Mouse (Mus musculus) forebrain, postnatal 0 days (tissue): ENCODE measurements at regions not wholly inside any gene's neighbourhood (a gene's known extent, or its start where the extent isn't known, plus 50 kb on each side); places are given as distances from the start of the nearest gene placed in this dataset.

ENCODE experiments used
- ATAC-seq: fragments of 200-750 bp; cut with Nextera tagmentation; 2 replicates; pipeline ENCODE4 v1.8.0; 2017; ENCODE audit warnings: mild to moderate bottlenecking, moderate library complexity
- DNase-seq: peaks from one replicate; pipeline ENCODE4 v3.0.0-alpha.2; 2015
- H3K27ac ChIP-seq: fragments of 300-500 bp; sonication (generic); 2 replicates; pipeline ENCODE4 v1.5.1; 2014; ENCODE audit warnings: low read depth, mild to moderate bottlenecking, antibody characterized with exemption, low read length, moderate library complexity, mixed read lengths
- H3K27me3 ChIP-seq: fragments of 300-500 bp; sonication (generic); 2 replicates; pipeline ENCODE4 v1.6.1; 2014; ENCODE audit warnings: mild to moderate bottlenecking, low read length, mixed read lengths; ENCODE audit not compliant: insufficient read depth
- H3K36me3 ChIP-seq: fragments of 300-500 bp; sonication (generic); 2 replicates; pipeline ENCODE4 v1.6.1; 2014; ENCODE audit warnings: mild to moderate bottlenecking, moderate library complexity; ENCODE audit not compliant: insufficient read depth
- H3K4me1 ChIP-seq: fragments of 300-500 bp; sonication (generic); 2 replicates; pipeline ENCODE4 v1.6.1; 2014; ENCODE audit warnings: antibody characterized with exemption; ENCODE audit not compliant: insufficient read depth
- H3K4me2 ChIP-seq: fragments of 300-500 bp; sonication (generic); 2 replicates; pipeline ENCODE4 v1.6.1; 2014; ENCODE audit warnings: low read depth, mild to moderate bottlenecking, moderate library complexity
- H3K4me3 ChIP-seq: fragments of 300-500 bp; sonication (generic); 2 replicates; pipeline ENCODE4 v1.5.1; 2014; ENCODE audit warnings: low read depth, low read length, mixed read lengths
- H3K9ac ChIP-seq: fragments of 300-500 bp; sonication (generic); 2 replicates; pipeline ENCODE4 v1.6.1; 2014; ENCODE audit warnings: mild to moderate bottlenecking
- H3K9me3 ChIP-seq: fragments of 300-500 bp; sonication (generic); 2 replicates; pipeline ENCODE4 v1.6.1; 2016; ENCODE audit warnings: low read length
- CTCF ChIP-seq: sonication (generic); IDR thresholded peaks from 2 replicates; pipeline ENCODE4 v1.5.1; 2016; ENCODE audit warnings: antibody characterized with exemption, control low read depth, low read depth
- WGBS: fragments of 180-500 bp; shearing (Covaris S2); extraction: QIAGEN DNeasy Blood & Tissue Kit; methylation state at CpG from one replicate; pipeline ENCODE4 v1.1.7; 2014; 5-methylcytosine and 5-hydroxymethylcytosine counted together

DNA sequence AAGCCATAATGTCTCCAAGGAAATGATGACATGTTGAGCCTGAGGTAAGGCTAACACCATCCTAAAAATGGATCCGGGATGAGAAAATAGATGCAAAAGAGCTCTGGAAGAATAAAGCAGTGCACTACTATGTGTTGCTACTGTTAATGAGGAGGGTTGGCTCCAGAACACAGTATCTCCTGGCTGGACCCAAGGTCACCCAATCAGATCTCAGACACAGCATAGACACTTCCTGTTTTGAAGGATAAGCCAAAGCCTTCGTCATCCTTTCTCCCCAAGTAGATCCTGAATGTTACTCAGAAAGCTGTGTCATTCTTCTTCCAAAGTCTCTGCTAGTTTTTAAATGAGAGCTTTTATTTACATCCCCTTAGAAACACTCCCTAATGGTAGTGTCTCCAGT, 435.2 kb upstream of the Acvr2a start:
- H3K27me3 ChIP-seq = no peaks in the 10 kb centered on the region
- DNase-seq (no peak), ATAC-seq (no peak)
- H3K9ac ChIP-seq = no peak overlapping the region
- no peaks in the 10 kb centered on the region for H3K36me3 ChIP-seq
- H3K9me3 ChIP-seq = no peaks in the 10 kb centered on the region
- no peak overlapping the region for H3K4me3 ChIP-seq
- no peaks in the 10 kb centered on the region for H3K4me1 ChIP-seq
- H3K27ac ChIP-seq = no peak overlapping the region
- no peak for TF ChIP-seq CTCF
- H3K4me2 ChIP-seq = no peak overlapping the region
- WGBS = 87% methylated on average over 2 of the region's 2 CpGs

DNA sequence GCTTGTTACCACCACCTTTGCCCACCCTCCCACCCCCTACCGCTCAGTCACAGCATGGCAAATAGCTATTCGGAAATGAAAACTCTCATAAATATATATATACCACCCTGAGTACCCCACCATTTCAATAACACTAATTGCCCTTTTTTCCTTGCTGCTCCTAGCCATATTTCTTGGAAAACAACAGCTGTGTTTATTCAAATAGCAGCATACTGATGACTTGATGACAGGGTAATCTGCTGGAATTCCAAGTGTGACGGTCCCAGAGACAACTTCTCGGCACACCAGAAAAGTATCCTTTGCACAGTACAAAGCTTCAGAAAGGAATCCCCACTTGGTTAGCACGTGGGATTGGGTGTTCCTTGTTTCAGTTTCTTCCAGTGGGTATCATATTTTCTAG, 433.8 kb upstream of the Acvr2a start:
- H3K27ac ChIP-seq = no peak overlapping the region
- 53% methylated on average over 5 of the region's 5 CpGs for WGBS
- ATAC-seq = peak; percentile 51; the same call in 1 of the 2 replicates
- H3K36me3 ChIP-seq = no peaks in the 10 kb centered on the region
- no peak overlapping the region for H3K9ac ChIP-seq
- no peaks in the 10 kb centered on the region for H3K9me3 ChIP-seq
- no peak overlapping the region for H3K4me3 ChIP-seq
- H3K27me3 ChIP-seq = no peaks in the 10 kb centered on the region
- DNase-seq = peak; percentile 1
- H3K4me2 ChIP-seq = no peak overlapping the region
- H3K4me1 ChIP-seq = no peaks in the 10 kb centered on the region
- no peak for TF ChIP-seq CTCF

DNA sequence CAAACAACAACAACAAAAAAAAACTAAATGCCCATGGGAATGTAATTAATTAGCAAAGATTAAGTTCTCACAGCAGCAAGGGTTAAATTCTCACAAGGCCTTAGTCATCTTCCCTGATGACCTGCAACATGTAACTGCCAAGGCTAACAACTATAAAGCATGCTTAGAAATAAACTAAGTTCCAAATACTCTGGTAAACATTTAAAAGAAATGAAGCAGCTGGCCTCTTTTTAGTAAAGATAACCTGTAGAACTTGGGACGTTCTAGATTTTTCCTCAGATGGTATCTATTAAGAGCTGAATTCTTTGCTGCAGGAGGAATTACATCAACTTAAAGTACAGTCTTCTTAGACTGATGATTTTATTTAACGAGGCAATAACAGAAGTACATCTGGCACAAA, 433.1 kb upstream of the Acvr2a start:
- Histone ChIP-seq H3K27me3 (no peaks in the 10 kb centered on the region), H3K4me2 (no peak overlapping the region), H3K9ac (no peak overlapping the region), H3K4me3 (no peak overlapping the region), H3K27ac (no peak overlapping the region), H3K9me3 (no peaks in the 10 kb centered on the region), H3K36me3 (no peaks in the 10 kb centered on the region), H3K4me1 (no peaks in the 10 kb centered on the region)
- WGBS = 60% methylated on average over 2 of the region's 2 CpGs
- no peak for ATAC-seq
- no peak for DNase-seq
- no peak for TF ChIP-seq CTCF

DNA sequence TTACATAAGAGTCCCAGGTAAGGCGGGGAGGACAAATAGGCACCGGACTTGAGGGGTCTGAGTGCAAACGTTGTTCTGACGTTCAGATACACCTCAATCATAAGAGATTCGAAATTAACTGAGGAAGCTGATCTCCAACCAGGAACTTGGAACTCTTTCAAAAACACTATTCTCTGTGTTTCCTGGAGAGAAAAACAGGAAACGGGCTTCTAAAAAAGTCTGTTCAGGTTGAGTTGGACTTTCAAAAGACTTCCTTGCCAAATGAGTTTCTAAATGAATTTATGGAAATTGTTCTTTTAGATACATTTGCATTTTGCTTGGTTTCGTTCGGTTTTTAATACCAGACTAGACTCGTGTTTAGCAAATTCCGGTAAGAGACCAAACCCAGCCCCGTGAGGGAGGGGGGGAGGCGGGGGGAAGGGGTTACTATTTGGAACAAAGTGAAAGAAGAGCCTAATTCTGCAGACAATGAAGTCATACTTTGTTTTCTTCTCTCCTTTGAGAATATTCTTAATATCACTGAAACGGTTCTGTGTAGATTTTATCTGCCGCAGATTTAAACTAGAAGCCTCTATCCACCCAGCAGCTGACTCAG, 432.3 kb upstream of the Acvr2a start:
- H3K9ac ChIP-seq = no peak overlapping the region
- H3K4me2 ChIP-seq = no peak overlapping the region
- H3K27me3 ChIP-seq = no peaks in the 10 kb centered on the region
- ATAC-seq (no peak), DNase-seq (no peak)
- no peaks in the 10 kb centered on the region for H3K4me1 ChIP-seq
- TF ChIP-seq CTCF = no peak
- H3K4me3 ChIP-seq = no peak overlapping the region
- WGBS = 78% methylated on average over 14 of the region's 14 CpGs
- H3K36me3 ChIP-seq = no peaks in the 10 kb centered on the region
- no peaks in the 10 kb centered on the region for H3K9me3 ChIP-seq
- H3K27ac ChIP-seq = no peak overlapping the region

DNA sequence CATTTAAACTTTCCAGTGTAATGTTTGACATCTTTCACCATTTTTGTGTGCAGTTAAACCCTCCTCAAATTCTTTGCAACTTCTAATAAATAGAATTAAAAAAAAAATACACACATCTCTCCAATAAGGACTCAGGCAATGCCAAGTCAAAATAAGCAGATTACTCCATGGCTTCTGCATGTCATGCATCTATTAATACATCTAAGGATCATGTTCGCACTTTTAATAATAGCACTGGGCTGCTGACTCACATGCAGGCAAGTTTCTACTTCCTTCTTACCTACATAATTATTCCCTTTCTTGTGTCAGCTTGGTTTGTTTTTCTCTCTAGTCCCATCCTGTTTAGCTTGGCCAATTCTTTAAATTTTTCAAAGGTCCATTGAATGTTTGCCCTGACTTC, 415.4 kb upstream of the Acvr2a start:
- Histone ChIP-seq H3K4me3 (no peak overlapping the region), H3K27me3 (no peaks in the 10 kb centered on the region), H3K36me3 (no peaks in the 10 kb centered on the region), H3K9ac (no peak overlapping the region), H3K9me3 (no peaks in the 10 kb centered on the region), H3K27ac (no peak overlapping the region), H3K4me2 (no peak overlapping the region), H3K4me1 (no peaks in the 10 kb centered on the region)
- no peak for DNase-seq
- TF ChIP-seq CTCF = no peak
- ATAC-seq = no peak
- WGBS = 88% methylated on average over 1 of the region's 1 CpGs

DNA sequence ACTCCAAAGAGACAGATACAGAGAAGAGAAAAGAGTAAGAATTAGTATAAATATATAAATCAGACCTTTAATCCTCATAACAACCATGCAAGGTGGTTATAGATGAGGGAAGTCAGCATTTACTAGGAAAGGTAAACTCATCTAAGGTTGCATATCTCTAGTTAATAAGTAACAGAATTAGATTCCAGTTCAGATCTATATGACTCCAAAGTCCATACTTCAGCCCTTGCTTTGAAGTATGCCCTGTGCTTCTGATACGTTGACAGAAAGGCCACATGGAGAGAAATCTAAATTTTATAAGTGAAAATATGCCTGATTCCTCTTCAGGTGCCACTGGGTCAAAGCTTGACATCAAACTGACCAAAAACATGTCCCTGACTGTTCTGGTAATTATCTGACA, 414.7 kb upstream of the Acvr2a start:
- WGBS = 83% methylated on average over 1 of the region's 1 CpGs
- ATAC-seq (no peak), DNase-seq (no peak)
- H3K27ac ChIP-seq = no peak overlapping the region
- no peaks in the 10 kb centered on the region for H3K9me3 ChIP-seq
- H3K4me3 ChIP-seq = no peak overlapping the region
- H3K4me2 ChIP-seq = no peak overlapping the region
- no peaks in the 10 kb centered on the region for H3K27me3 ChIP-seq
- no peak overlapping the region for H3K9ac ChIP-seq
- no peak for TF ChIP-seq CTCF
- H3K36me3 ChIP-seq = no peaks in the 10 kb centered on the region
- no peaks in the 10 kb centered on the region for H3K4me1 ChIP-seq

DNA sequence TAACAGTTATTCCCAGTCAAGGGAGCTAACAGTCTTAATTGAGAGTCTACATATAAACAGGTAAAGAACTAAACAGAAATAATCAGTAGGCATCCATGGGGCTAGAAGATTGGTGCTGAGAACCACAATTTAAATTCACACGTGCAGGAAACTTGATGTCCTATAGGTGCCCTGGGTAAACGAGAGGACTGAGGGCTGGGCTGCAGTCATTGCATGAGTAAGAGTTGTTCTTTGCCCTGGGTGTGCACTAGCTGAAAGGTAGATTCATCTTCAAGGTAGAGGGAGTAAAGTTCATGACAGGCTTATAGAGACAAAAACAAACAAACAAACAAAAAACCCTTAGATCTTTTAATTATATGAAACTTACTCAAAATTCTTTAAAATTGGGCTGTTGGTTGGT, 411.1 kb upstream of the Acvr2a start:
- Histone ChIP-seq H3K4me3 (no peak overlapping the region), H3K27ac (no peak overlapping the region), H3K9me3 (no peaks in the 10 kb centered on the region), H3K27me3 (no peaks in the 10 kb centered on the region), H3K4me2 (no peak overlapping the region), H3K4me1 (no peaks in the 10 kb centered on the region), H3K9ac (no peak overlapping the region), H3K36me3 (no peaks in the 10 kb centered on the region)
- DNase-seq (no peak), ATAC-seq (no peak)
- no peak for TF ChIP-seq CTCF
- 92% methylated on average over 2 of the region's 2 CpGs for WGBS

DNA sequence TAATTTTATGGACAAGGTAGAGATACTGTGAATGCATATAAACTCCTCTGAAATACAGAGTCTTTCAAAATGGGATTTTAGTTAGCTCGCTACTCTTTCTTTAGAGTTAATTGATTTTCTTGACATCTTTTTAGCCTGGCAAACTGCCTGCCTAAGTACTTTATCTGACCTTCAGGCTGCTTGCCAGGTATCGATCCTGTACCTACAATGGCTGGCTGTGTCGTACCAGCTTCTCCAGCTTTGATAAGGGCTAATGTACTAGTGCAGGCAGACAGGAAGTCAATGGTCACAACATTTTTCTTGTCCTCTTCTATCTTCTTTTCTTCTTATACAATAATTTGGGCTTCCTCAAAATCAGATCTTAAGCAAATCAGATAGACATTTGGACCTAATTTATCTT, 409.4 kb upstream of the Acvr2a start:
- H3K27ac ChIP-seq = no peak overlapping the region
- no peak for ATAC-seq
- 51% methylated on average over 3 of the region's 3 CpGs for WGBS

More for the DNA sequence above, 409.4 kb upstream of the Acvr2a start:
- no peak for TF ChIP-seq CTCF
- no peak for DNase-seq
- Histone ChIP-seq H3K9me3 (no peaks in the 10 kb centered on the region), H3K4me1 (no peaks in the 10 kb centered on the region), H3K4me2 (no peak overlapping the region), H3K9ac (no peak overlapping the region), H3K4me3 (no peak overlapping the region), H3K27me3 (no peaks in the 10 kb centered on the region), H3K36me3 (no peaks in the 10 kb centered on the region)
